Mouse (Mus musculus): ENCODE measurements at regions not wholly inside any gene's neighbourhood (a gene's known extent, or its start where the extent isn't known, plus 50 kb on each side); places are given as distances from the start of the nearest gene placed in this dataset.

DNA sequence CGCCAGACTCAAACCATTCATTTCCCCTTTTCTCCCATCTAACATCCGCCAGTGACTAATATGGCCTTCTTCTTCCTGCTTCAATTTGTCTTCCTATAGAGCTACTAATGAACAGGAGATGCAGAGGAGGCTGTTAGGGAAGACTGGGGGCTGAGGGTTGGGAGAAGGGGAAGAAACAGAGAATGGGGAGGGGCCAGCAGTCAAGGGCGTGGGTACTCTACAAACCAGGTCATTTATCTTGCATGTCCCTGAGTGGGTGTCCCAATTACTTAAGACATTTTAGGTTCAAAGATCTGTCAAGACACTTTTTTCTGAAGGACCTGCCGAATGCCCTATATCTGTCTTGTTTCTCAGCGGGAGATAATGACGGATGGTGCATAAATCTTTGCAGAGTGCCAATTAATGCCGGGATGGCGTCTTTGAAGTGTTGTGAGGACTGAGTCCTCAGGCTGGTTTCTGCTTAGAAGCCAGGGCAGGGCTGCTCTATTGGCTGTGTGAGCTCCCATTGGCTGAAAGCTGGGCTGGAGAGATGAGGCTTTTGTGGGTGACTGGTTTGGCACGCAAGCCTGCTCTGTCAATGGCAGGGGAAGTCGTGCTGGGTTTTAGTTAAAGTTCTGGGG, 294.7 kb upstream of the Ppp2r3a start:
- Histone ChIP-seq H3K36me3 (no peaks in the 10 kb centered on the region), H3K9me3 (no peaks in the 10 kb centered on the region), H3K9ac (no peak overlapping the region), H3K27ac (no peak overlapping the region), H3K27me3 (replicated peaks) (no peaks in the 10 kb centered on the region), H3K4me1 (no peaks in the 10 kb centered on the region), H3K4me2 (no peak overlapping the region), H3K4me3 (replicated peaks) (no peak overlapping the region)
- ATAC-seq (ENCODE audit: insufficient read depth, low FRiP score, low read depth): no peak
- WGBS: 42% methylated on average over 10 of the region's 10 CpGs

DNA sequence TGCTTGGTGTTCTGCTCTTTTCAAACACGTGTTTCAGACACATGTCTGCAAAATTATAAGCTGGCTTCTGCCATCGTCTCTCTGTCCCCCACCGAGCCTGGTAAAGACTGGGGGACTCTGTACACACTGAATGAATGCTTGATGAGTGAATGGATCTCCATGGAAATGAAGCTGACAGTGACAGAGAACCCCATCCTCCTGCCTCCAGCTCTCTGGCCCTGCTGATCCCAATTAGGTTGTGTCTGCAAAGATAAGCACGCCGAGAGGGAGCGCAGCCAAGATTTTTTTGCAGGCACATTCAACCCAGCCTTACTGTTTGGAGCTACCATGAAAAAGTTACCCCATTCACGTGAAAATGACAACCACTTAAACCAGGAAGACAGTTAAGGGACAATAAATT, 266.5 kb upstream of the Ppp2r3a start:
- no peak overlapping the region for H3K4me3 ChIP-seq (replicated peaks)
- H3K9me3 ChIP-seq: no peaks in the 10 kb centered on the region
- H3K27me3 ChIP-seq (replicated peaks): no peaks in the 10 kb centered on the region
- no peak overlapping the region for H3K9ac ChIP-seq
- no peaks in the 10 kb centered on the region for H3K4me1 ChIP-seq
- no peak overlapping the region for H3K4me2 ChIP-seq
- 36% methylated on average over 7 of the region's 7 CpGs for WGBS
- ATAC-seq (ENCODE audit: insufficient read depth, low FRiP score, low read depth): no peak
- H3K27ac ChIP-seq: no peak overlapping the region
- no peaks in the 10 kb centered on the region for H3K36me3 ChIP-seq

DNA sequence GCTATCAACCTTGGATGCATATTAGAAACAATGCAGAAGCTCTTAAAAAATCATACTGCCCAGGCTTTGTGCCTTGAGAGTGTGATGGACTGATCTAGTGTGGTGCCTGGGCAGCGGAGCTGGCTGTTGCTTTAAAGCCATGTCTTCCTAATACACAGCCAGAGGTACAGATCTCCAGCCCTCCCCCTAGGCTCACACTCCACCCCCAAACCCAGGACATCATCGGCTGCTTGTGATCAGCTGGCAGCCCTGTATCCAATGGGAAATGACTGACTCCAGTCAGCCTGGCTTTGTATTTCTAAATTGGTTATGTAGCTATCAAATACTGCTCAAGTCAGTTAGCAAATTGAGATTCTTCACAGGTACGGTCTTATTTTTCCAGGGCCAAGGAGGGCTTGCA, 259.2 kb upstream of the Ppp2r3a start:
- ATAC-seq (ENCODE audit: insufficient read depth, low FRiP score, low read depth): no peak
- Histone ChIP-seq H3K9ac (no peak overlapping the region), H3K9me3 (no peaks in the 10 kb centered on the region), H3K27me3 (replicated peaks) (no peaks in the 10 kb centered on the region), H3K27ac (no peak overlapping the region), H3K36me3 (no peaks in the 10 kb centered on the region), H3K4me1 (no peaks in the 10 kb centered on the region), H3K4me3 (replicated peaks) (no peak overlapping the region), H3K4me2 (no peak overlapping the region)
- 67% methylated on average over 3 of the region's 3 CpGs for WGBS

DNA sequence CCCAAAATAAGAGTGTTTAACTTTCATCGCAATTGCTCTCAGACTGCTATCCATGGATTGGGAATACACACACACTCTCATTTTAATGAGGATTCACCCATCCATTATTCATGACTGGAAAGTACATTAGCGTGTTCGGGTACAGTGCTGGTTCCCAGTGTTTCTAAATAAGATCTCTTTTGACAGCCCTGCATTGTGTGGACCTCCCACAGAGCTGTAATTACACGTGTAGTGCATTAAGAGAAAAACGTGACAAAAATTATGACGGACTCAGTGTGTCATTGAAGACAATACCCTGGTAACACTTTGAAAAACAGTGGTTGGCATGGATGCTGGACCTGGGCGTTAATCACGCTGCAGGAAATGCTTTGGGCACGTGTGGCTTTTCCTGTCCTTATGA, 257.6 kb upstream of the Ppp2r3a start:
- Histone ChIP-seq H3K27me3 (replicated peaks) (no peaks in the 10 kb centered on the region), H3K27ac (no peak overlapping the region), H3K9me3 (no peaks in the 10 kb centered on the region), H3K4me1 (no peaks in the 10 kb centered on the region), H3K4me2 (no peak overlapping the region), H3K9ac (no peak overlapping the region), H3K4me3 (replicated peaks) (no peak overlapping the region), H3K36me3 (no peaks in the 10 kb centered on the region)
- no peak for ATAC-seq (ENCODE audit: insufficient read depth, low FRiP score, low read depth)
- 78% methylated on average over 9 of the region's 9 CpGs for WGBS

DNA sequence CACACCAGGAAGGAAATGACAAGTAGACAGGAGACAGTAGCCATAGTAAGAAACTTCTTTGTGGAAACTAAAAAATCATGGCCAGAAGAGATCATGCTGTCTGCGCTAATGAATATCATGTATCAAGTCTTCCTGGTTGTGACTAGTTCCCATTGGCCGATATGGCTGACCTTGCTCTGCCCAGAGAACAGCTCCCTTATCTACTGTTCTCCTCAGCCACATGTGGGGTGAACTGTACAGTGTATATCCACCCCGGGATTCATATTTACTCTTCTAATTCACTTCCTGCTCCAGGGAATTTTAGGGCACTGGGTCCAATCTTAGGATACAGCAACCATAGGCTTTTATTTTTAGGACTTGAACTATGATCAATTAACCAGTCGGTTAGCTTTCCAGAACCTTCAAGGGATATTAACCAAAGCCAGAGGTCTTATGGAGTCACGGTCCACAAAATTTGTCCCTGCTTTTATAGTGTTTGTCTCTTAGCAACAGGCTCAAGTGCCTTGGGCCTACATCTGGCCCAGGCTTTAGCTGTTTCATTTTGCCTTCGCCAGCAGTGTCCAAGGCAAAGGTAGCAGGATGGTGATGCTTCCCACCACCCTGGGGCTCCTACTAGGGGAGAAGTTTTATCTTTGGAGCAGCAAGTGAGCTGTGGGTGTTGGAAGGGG, 255.6 kb upstream of the Ppp2r3a start:
- Histone ChIP-seq H3K4me2 (no peak overlapping the region), H3K27ac (no peak overlapping the region), H3K4me3 (replicated peaks) (no peak overlapping the region), H3K27me3 (replicated peaks) (no peaks in the 10 kb centered on the region), H3K36me3 (no peaks in the 10 kb centered on the region), H3K9ac (no peak overlapping the region), H3K9me3 (no peaks in the 10 kb centered on the region), H3K4me1 (no peaks in the 10 kb centered on the region)
- ATAC-seq (ENCODE audit: insufficient read depth, low FRiP score, low read depth): no peak
- 85% methylated on average over 6 of the region's 6 CpGs for WGBS

DNA sequence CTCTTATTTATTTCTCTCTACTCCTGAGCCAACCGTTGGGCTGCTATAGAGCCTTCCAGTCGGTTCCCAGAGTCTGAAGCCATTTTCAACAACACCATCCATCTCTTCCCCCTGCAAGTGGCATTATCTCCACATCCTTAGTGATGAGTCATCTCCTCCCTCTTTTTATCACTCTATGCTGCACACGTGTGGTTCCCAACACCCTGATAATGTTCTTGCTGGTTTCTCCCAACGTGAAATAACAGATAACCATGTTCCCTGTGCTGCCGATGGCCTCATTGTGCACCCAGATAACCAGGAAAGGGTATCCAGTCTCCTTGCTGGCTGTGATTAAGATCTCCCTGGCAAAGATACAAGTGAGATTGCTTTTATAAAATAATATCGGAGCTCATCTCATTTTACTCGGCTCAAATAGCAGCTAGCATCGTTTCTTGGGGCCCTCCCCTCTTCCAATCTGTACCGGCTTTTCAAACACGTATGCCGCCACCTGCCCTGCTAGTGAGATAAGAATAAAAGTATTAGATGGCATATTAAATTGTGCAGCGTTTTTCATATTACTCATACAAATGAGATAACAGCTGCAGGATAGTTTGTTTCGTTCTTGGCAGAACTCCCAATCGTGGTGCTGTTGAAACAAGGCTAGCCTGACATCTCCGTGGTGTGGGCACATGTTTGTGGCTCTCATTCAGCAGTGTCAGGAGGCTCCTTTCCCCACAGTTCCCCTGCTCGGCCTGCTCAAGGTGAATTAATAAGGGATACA, 250.3 kb upstream of the Ppp2r3a start:
- no peak overlapping the region for H3K4me3 ChIP-seq (replicated peaks)
- WGBS: 40% methylated on average over 16 of the region's 16 CpGs
- H3K4me1 ChIP-seq: no peaks in the 10 kb centered on the region
- H3K4me2 ChIP-seq: no peak overlapping the region
- H3K27me3 ChIP-seq (replicated peaks): no peaks in the 10 kb centered on the region
- H3K9me3 ChIP-seq: no peaks in the 10 kb centered on the region
- no peak overlapping the region for H3K27ac ChIP-seq
- no peaks in the 10 kb centered on the region for H3K36me3 ChIP-seq
- no peak overlapping the region for H3K9ac ChIP-seq
- no peak; the same call in 1 of the 2 replicates for ATAC-seq (ENCODE audit: insufficient read depth, low FRiP score, low read depth)

DNA sequence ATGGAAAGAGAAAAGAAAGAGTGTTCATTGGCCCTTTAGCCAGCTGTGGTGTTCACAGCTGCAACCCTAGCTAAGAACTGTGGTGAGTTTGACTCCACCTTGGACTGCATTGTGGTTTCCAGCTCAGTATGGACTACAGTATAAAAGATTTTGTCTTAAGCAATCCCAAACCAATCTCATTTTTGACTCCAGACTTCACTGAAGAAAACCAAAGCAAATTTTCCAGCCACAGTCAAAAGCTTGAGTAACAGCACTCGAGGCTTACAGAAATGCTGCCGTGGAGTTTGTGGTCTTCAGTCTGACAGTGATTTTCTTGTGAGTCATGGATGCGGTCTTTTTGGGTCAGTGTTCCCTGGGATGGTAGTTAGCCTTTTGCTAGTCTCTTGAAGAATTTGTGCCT, 249.4 kb upstream of the Ppp2r3a start:
- Histone ChIP-seq H3K9ac (no peak overlapping the region), H3K4me2 (no peak overlapping the region), H3K4me1 (no peaks in the 10 kb centered on the region), H3K27ac (no peak overlapping the region), H3K27me3 (replicated peaks) (no peaks in the 10 kb centered on the region), H3K9me3 (no peaks in the 10 kb centered on the region), H3K4me3 (replicated peaks) (no peak overlapping the region), H3K36me3 (no peaks in the 10 kb centered on the region)
- WGBS: 73% methylated on average over 3 of the region's 3 CpGs
- no peak for ATAC-seq (ENCODE audit: insufficient read depth, low FRiP score, low read depth)

DNA sequence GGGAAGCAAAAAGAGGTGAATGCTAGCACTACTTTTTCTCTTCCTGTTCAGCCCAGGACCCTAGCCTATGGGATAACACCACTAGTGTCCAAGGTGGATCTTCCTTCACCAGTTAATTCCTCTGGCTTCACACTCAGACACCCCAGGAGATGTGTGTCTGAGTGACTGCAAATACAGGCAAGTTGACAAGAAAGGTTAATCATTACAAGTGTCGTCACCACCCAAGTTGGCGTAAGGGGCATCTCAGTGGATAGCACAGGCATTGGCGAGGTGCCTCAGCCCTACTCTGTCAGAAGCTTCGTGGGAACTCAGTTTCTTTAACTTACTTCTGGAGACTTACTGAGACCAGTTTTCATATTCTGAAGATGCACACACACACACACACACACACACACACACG, 247.1 kb upstream of the Ppp2r3a start:
- Histone ChIP-seq H3K27ac (no peak overlapping the region), H3K27me3 (replicated peaks) (no peaks in the 10 kb centered on the region), H3K4me1 (no peaks in the 10 kb centered on the region), H3K9ac (no peak overlapping the region), H3K9me3 (no peaks in the 10 kb centered on the region), H3K4me3 (replicated peaks) (no peak overlapping the region), H3K36me3 (no peaks in the 10 kb centered on the region), H3K4me2 (no peak overlapping the region)
- 79% methylated on average over 5 of the region's 5 CpGs for WGBS
- ATAC-seq (ENCODE audit: insufficient read depth, low FRiP score, low read depth): no peak

DNA sequence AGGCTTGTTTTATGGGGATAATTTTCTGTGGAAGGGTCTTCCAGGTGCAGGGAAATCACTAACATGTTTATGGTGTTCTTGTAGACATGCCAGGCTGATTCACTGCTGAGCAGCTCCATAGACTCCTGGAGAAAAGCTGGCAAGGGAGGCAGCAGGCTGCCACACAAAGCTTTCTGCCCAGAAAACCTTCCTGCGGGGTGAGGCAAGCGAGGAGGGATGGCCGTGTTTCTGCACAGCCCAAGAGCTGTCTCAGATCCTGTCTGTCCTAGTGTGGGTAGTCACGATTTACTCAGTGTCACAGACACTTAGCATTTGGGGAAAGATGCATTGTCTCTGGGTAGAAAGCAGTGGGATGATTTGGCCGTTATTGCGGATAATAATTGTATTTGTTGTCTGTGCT, 244.2 kb upstream of the Ppp2r3a start:
- no peak overlapping the region for H3K27ac ChIP-seq
- 75% methylated on average over 6 of the region's 6 CpGs for WGBS

DNA sequence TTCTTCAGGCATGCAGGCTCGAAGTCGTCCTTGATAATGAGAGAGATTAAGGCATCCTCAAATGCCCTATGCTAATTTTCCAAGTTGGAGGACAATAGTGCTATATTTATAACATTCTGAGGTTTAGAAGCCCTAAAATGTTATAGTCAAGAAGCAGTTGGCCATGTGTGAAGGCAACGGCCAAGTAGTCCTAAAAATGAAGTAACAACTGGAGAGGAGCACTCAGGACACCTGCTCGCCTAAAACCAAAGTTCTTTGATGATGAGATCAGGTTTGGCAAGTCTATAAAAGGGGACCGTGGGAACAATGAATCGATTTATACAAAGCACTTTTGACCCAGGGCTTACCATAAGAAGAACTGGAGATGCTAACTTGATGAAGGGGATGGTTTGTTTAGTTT, 237.4 kb upstream of the Ppp2r3a start:
- H3K27ac ChIP-seq: no peak overlapping the region
- H3K36me3 ChIP-seq: no peaks in the 10 kb centered on the region
- no peak overlapping the region for H3K4me2 ChIP-seq
- WGBS: 82% methylated on average over 6 of the region's 6 CpGs
- no peak overlapping the region for H3K4me3 ChIP-seq (replicated peaks)
- H3K27me3 ChIP-seq (replicated peaks): no peaks in the 10 kb centered on the region
- no peaks in the 10 kb centered on the region for H3K9me3 ChIP-seq
- no peak overlapping the region for H3K9ac ChIP-seq
- no peak for ATAC-seq (ENCODE audit: insufficient read depth, low FRiP score, low read depth)
- no peaks in the 10 kb centered on the region for H3K4me1 ChIP-seq

More for the DNA sequence above, 244.2 kb upstream of the Ppp2r3a start:
- Histone ChIP-seq H3K9ac (no peak overlapping the region), H3K4me1 (no peaks in the 10 kb centered on the region), H3K27me3 (replicated peaks) (no peaks in the 10 kb centered on the region), H3K4me2 (no peak overlapping the region), H3K9me3 (no peaks in the 10 kb centered on the region), H3K36me3 (no peaks in the 10 kb centered on the region), H3K4me3 (replicated peaks) (no peak overlapping the region)
- no peak for ATAC-seq (ENCODE audit: insufficient read depth, low FRiP score, low read depth)

DNA sequence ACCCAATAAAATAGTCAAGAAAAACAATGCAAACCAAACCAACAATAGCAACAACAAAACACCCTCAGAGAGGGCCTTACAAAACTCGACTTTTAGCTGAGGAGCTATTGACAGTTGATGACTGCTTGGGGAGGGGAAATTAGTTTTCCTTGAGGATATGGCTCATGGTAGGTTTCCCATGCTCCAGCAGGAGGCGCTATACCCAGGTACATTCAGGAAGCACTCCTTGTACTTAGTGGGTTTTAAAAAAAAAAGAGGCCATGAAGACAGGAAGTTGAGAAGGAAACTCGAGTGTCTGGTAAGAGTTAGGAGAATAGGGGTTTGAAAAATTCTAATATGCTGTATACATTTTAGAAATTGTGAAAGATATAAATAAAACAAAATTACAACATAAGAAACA, 224.6 kb upstream of the Ppp2r3a start:
- no peak for ATAC-seq (ENCODE audit: insufficient read depth, low FRiP score, low read depth)
- H3K27me3 ChIP-seq (replicated peaks): no peaks in the 10 kb centered on the region
- H3K4me3 ChIP-seq (replicated peaks): no peak overlapping the region
- no peaks in the 10 kb centered on the region for H3K4me1 ChIP-seq
- H3K9ac ChIP-seq: no peak overlapping the region
- no peak overlapping the region for H3K27ac ChIP-seq
- no peak overlapping the region for H3K4me2 ChIP-seq
- 58% methylated on average over 3 of the region's 3 CpGs for WGBS
- H3K9me3 ChIP-seq: no peaks in the 10 kb centered on the region
- H3K36me3 ChIP-seq: no peaks in the 10 kb centered on the region

DNA sequence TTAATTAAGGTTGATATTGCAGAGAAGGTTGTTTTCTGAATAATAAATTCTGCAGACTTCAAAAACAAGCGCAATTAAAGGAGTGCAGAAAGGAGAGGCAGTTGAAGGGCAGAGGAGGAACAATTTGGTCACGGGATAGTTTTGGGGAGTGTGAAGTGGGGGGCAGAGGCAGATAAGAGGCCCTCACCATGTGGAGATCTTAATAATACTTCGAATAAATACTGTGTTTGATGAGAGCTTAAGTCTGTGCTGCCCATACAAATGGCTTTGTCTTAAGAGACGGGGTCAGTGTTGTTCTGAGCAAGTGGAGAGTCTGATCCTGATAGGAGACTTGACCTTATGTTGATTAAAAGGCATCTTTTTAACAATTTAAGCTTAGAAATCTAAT, 221.5 kb upstream of the Ppp2r3a start:
- WGBS: 70% methylated on average over 4 of the region's 4 CpGs
- H3K4me2 ChIP-seq: no peak overlapping the region
- no peaks in the 10 kb centered on the region for H3K36me3 ChIP-seq
- no peak for ATAC-seq (ENCODE audit: insufficient read depth, low FRiP score, low read depth)
- H3K9me3 ChIP-seq: no peaks in the 10 kb centered on the region
- H3K27me3 ChIP-seq (replicated peaks): no peaks in the 10 kb centered on the region
- no peak overlapping the region for H3K4me3 ChIP-seq (replicated peaks)
- H3K9ac ChIP-seq: no peak overlapping the region
- no peaks in the 10 kb centered on the region for H3K4me1 ChIP-seq
- H3K27ac ChIP-seq: no peak overlapping the region

All from stomach, embryonic 15.5 days (tissue).